ENCODE assay signal across 17 mouse cellular contexts in the genomic region with DNA sequence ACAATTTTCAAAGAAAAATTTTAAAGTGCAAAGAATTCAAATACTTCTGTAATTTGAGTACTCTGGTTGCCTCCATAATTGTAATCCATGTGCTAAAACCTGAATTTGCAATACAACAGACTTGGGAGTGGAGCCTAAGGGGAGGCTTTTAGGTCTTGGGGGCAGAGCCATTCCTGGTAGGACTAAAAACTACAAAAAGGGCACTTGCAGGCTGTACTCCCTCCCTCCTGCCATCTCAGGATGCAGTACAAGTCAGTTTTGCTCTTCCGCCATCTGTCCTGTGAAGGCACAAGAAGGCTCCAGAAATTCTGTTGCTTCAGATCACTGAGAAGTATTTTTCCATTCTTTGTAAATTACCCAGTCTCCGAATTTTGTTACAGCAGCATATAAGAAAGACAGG.
"Had no signal": no experiment of that assay in that cellular context is flagged by ENCODE, and none has a peak within 500 bp of the region (broad histone marks: within the 10 kb centered on the region; RNA-seq: fewer than 3 reads in every experiment).

No protein-coding gene starts in this region.

- DNase-seq: lung, adult 18-20 months; lung, embryonic 14.5 days; lung, postnatal 10 days; lung, postnatal 4 days; midbrain, embryonic 14.5 days; right cerebral cortex, postnatal 14 days; thymus, adult 2 months; thymus, postnatal 25 days; thymus, postnatal 4 days had no signal

- H3K36me3 ChIP-seq: midbrain, embryonic 10.5 days; midbrain, embryonic 12.5 days; neural tube, embryonic 13.5 days; neural tube, embryonic 15.5 days; stomach, embryonic 15.5 days had no signal

- H3K4me1 ChIP-seq: midbrain, embryonic 10.5 days; midbrain, embryonic 12.5 days; neural tube, embryonic 13.5 days; neural tube, embryonic 15.5 days; stomach, embryonic 15.5 days had no signal

- H3K4me2 ChIP-seq: lung, embryonic 14.5 days; midbrain, embryonic 12.5 days; neural tube, embryonic 13.5 days; neural tube, embryonic 15.5 days; stomach, embryonic 15.5 days had no signal

- ATAC-seq: midbrain, embryonic 16.5 days had no signal

- H3K4me3 ChIP-seq: midbrain, embryonic 10.5 days; midbrain, embryonic 12.5 days; myocyte; neural tube, embryonic 13.5 days; neural tube, embryonic 15.5 days; stomach, embryonic 15.5 days had no signal

- H3K9me3 ChIP-seq: midbrain, embryonic 10.5 days; midbrain, embryonic 12.5 days; neural tube, embryonic 13.5 days; neural tube, embryonic 15.5 days; stomach, embryonic 15.5 days had no signal

- H3K27me3 ChIP-seq: midbrain, embryonic 12.5 days; neural tube, embryonic 13.5 days; neural tube, embryonic 15.5 days; stomach, embryonic 15.5 days had no signal

- H3K9ac ChIP-seq: lung, embryonic 14.5 days; midbrain, embryonic 12.5 days; neural tube, embryonic 13.5 days; neural tube, embryonic 15.5 days; stomach, embryonic 15.5 days had no signal

- H3K27ac ChIP-seq: midbrain, embryonic 10.5 days; midbrain, embryonic 12.5 days; neural tube, embryonic 13.5 days; neural tube, embryonic 15.5 days; stomach, embryonic 15.5 days; stomach, postnatal 0 days had no signal
